Mouse (Mus musculus) heart, embryonic 14.5 days (tissue): ENCODE measurements around the gene Peg3. TPM values are rescaled to one million over a fixed set of nuclear protein-coding genes. Genes with fewer than 3 reads are reported as not detected.

Experiments
- ATAC-seq: fragments of 200-750 bp; cut with Nextera tagmentation; 2 replicates; pipeline ENCODE4 v1.8.0; 2017; ENCODE audit warnings: low read depth, moderate TSS enrichment; ENCODE audit not compliant: insufficient number of reproducible peaks, insufficient read depth, low FRiP score
- H3K27ac ChIP-seq, 2 experiments: fragments of 200-500 bp in 1 of 2; fragments of 300-500 bp in 1 of 2; sonication (generic) in 1 of 2; replicated peaks in 1 of 2; 2 replicates each; pipeline ENCODE4 v1.5.1; 2012 to 2014; ENCODE audit warnings: low read depth in 2 of 2, low read length in 2 of 2, control low read depth in 1 of 2, mild to moderate bottlenecking in 1 of 2, mixed read lengths in 1 of 2; ENCODE audit not compliant: control insufficient read depth in 1 of 2, insufficient read depth in 1 of 2
- H3K27me3 ChIP-seq: fragments of 300-500 bp; sonication (generic); 2 replicates; pipeline ENCODE4 v1.6.1; 2014; ENCODE audit warnings: mild to moderate bottlenecking, low read length, control low read depth; ENCODE audit not compliant: control insufficient read depth, insufficient read depth
- H3K36me3 ChIP-seq: fragments of 300-500 bp; sonication (generic); 2 replicates; pipeline ENCODE4 v1.6.1; 2014; ENCODE audit warnings: mild to moderate bottlenecking, control low read depth, low read length, mixed read lengths; ENCODE audit not compliant: control insufficient read depth, insufficient read depth
- H3K4me1 ChIP-seq, 2 experiments: fragments of 200-500 bp in 1 of 2; fragments of 300-500 bp in 1 of 2; sonication (generic) in 1 of 2; 2 replicates each; pipeline ENCODE4 v1.6.1; 2012 to 2014; ENCODE audit warnings: low read length in 2 of 2, control low read depth in 1 of 2, mixed read lengths in 1 of 2; ENCODE audit not compliant: control insufficient read depth in 2 of 2, insufficient read depth in 2 of 2
- H3K4me2 ChIP-seq: fragments of 300-500 bp; sonication (generic); 2 replicates; pipeline ENCODE4 v1.6.1; 2014; ENCODE audit warnings: mild to moderate bottlenecking, low read length
- H3K4me3 ChIP-seq, 2 experiments: fragments of 200-500 bp in 1 of 2; fragments of 300-500 bp in 1 of 2; sonication (generic) in 1 of 2; 2 replicates each; pipeline ENCODE4 v1.5.1; 2012 to 2014; ENCODE audit warnings: low read length in 2 of 2, mild to moderate bottlenecking in 2 of 2, control low read depth in 1 of 2, low read depth in 1 of 2, moderate library complexity in 1 of 2; ENCODE audit not compliant: control insufficient read depth in 1 of 2, insufficient read depth in 1 of 2
- H3K9ac ChIP-seq: fragments of 300-500 bp; sonication (generic); 2 replicates; pipeline ENCODE4 v1.6.1; 2014; ENCODE audit warnings: mild to moderate bottlenecking, low read length
- H3K9me3 ChIP-seq: fragments of 300-500 bp; sonication (generic); 2 replicates; pipeline ENCODE4 v1.6.1; 2016; ENCODE audit warnings: low read length, control low read depth; ENCODE audit not compliant: control insufficient read depth
- WGBS: fragments of 180-500 bp; shearing (Covaris S2); extraction: QIAGEN DNeasy Blood & Tissue Kit; methylation state at CpG from one replicate; pipeline ENCODE4 v1.1.7; 2014; 5-methylcytosine and 5-hydroxymethylcytosine counted together
- polyA plus RNA-seq: library from polyadenylated mRNA; unstranded; fragments of >200 nt; fragmentation: Nextera tagmentation; extraction: Ambion mirVana; gene quantifications from 2 replicates; pipeline ENCODE4 v1.2.1, GENCODE M21; 2014

Gene Peg3
- polyA plus RNA-seq, 1 experiment from 2014 or later: 120 TPM

- no peaks in the 10 kb centered on the region; a peak in 1 of 4 replicates for H3K4me1 ChIP-seq
- WGBS: 79% methylated on average over 1 of the region's 1 CpGs
Observed at GRCm38 (mm10) chr7:6736060-6736459, 5.8 kb upstream of the Peg3 start.

GRCm38 (mm10) chr7:6731930-6732329 is 1.7 kb upstream of the Peg3 start:
- Histone ChIP-seq H3K4me3 (peak overlapping the region; percentile 10 to 63; a peak in 3 of 4 replicates), H3K9ac (peak overlapping the region; percentile 74), H3K27ac (peak overlapping the region in 1 of 2 experiments; percentile 33; a peak in 1 of 4 replicates), H3K4me1 (no peaks in the 10 kb centered on the region; a peak in 1 of 4 replicates), H3K4me2 (peak overlapping the region; percentile 62), H3K9me3 (peaks cover 28% of the 10 kb centered on the region), H3K36me3 (no peaks in the 10 kb centered on the region), H3K27me3 (no peaks in the 10 kb centered on the region)
- WGBS: 43% methylated on average over 4 of the region's 4 CpGs
- ATAC-seq: no peak

More at GRCm38 (mm10) chr7:6736060-6736459, 5.8 kb upstream of the Peg3 start:
- Histone ChIP-seq H3K36me3 (no peaks in the 10 kb centered on the region), H3K9ac (no peak overlapping the region), H3K4me3 (no peak overlapping the region), H3K4me2 (no peak overlapping the region), H3K9me3 (0 out of 2 replicates have a peak, but pooled peaks cover under 1% of the 10 kb centered on the region), H3K27ac (no peak overlapping the region), H3K27me3 (no peaks in the 10 kb centered on the region)
- ATAC-seq: no peak

DNA sequence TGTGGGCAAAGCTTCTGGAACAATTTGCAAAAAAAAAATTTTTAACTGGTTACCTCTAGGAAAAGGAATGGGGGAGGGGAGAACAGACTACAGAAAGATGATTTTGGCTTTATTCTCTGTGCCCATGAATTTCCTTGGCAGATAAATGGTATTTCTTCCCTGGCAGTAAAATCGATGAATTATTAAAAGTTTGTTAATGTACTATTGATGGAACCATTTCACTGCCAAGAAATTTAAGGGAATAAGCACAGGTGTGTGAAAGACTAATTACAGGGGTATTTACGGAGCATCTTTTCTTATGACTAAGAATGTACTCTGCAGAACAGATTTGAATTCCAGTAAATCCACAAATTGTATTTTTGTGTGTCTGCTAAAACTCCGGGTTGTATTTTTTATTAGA is 1.1 kb upstream of the Peg3 start:
- Histone ChIP-seq H3K9me3 (peaks cover 28% of the 10 kb centered on the region), H3K27ac (0 out of 4 replicates have a peak overlapping the region, but pooled peaks of 1 of the 2 experiments have one; percentile 71), H3K36me3 (0 out of 2 replicates have a peak, but pooled peaks cover under 1% of the 10 kb centered on the region), H3K4me2 (peak overlapping the region; percentile 62), H3K4me1 (no peaks in the 10 kb centered on the region; a peak in 1 of 4 replicates), H3K9ac (peak overlapping the region; percentile 74), H3K4me3 (peak overlapping the region in 1 of 2 experiments; percentile 63; a peak in 2 of 4 replicates), H3K27me3 (no peaks in the 10 kb centered on the region)
- ATAC-seq: no peak
- WGBS: 47% methylated on average over 3 of the region's 3 CpGs

DNA sequence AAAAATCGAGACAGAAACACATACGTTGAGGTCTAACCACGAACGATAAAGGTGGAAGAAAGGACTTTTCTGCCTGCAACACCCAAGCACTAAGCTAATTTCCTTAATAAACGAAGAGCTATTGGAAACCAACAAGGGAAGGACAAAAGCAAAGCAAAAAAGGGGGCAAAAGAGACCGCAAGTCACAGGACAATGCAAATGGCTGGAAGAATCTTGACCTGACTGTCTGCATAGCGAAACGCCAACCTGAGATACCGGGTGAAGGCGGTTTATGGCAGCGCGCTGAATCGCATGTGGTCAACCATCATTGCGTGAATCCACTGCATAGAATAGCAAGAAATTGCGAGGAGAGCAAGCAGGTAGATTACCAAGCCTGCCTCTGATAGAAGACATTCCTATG is 570 bp upstream of the Peg3 start:
- Histone ChIP-seq H3K4me1 (no peaks in the 10 kb centered on the region), H3K4me2 (peak overlapping the region; percentile 62), H3K4me3 (peak overlapping the region; percentile 63 to 91), H3K27me3 (no peaks in the 10 kb centered on the region), H3K9ac (peak overlapping the region; percentile 74), H3K27ac (peak overlapping the region; percentile 71 to 73), H3K9me3 (peaks cover 28% of the 10 kb centered on the region), H3K36me3 (peaks cover 6% of the 10 kb centered on the region)
- ATAC-seq: no peak
- WGBS: 42% methylated on average over 15 of the region's 15 CpGs

GRCm38 (mm10) chr7:6729061-6729817 is 992 bp downstream of the Peg3 start:
- Histone ChIP-seq H3K9ac (peak overlapping the region; percentile 74), H3K27ac (peak overlapping the region; percentile 91 to 99), H3K4me2 (peak overlapping the region; percentile 62), H3K27me3 (no peaks in the 10 kb centered on the region), H3K4me1 (no peaks in the 10 kb centered on the region), H3K36me3 (peaks cover 22% of the 10 kb centered on the region), H3K4me3 (peak overlapping the region; percentile 63 to 91), H3K9me3 (peaks cover 28% of the 10 kb centered on the region)
- peak; percentile 63 for ATAC-seq
- 50% methylated on average over 37 of the region's 37 CpGs for WGBS

DNA sequence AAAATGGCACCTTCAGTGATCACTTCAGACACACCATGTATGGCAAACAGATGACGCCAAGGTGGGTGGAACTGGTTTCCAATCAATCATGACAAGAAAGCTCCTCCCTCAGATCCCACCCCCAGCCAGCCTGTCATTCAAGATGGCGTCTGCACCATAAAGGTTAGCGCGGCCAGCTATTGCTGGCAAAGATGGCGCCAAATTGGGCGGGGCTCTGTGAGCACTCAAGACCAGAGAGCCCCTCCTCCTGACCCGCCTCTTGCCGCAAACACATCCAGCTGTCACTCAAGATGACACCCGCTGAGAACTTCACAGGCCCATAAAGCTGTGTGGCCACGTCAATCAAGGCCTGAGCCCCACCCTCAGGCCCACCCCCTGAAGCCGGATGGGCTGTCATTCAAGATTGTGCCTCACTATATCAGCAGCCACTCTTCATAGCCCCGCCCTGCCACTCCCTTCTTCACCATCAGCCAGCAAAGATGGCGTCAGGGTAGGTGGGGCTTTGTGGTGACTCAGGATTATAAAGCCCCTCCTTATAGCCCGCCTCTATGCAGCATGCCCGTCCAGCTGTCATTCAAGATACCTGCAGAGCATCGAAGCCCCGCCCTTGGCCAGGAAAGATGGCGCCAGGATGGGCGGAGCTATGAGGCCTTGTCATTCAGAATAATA is 1.8 kb downstream of the Peg3 start:
- H3K4me2 ChIP-seq: peak overlapping the region; percentile 61
- H3K4me1 ChIP-seq: no peaks in the 10 kb centered on the region
- peak; percentile 84 for ATAC-seq
- H3K36me3 ChIP-seq: peaks cover 30% of the 10 kb centered on the region
- peaks cover 28% of the 10 kb centered on the region for H3K9me3 ChIP-seq
- peak overlapping the region; percentile 63 to 66 for H3K4me3 ChIP-seq
- 47% methylated on average over 19 of the region's 19 CpGs for WGBS
- peak overlapping the region; percentile 91 to 99 for H3K27ac ChIP-seq
- no peaks in the 10 kb centered on the region for H3K27me3 ChIP-seq
- H3K9ac ChIP-seq: 0 out of 2 replicates have a peak overlapping the region, but pooled peaks have one; percentile 35

DNA sequence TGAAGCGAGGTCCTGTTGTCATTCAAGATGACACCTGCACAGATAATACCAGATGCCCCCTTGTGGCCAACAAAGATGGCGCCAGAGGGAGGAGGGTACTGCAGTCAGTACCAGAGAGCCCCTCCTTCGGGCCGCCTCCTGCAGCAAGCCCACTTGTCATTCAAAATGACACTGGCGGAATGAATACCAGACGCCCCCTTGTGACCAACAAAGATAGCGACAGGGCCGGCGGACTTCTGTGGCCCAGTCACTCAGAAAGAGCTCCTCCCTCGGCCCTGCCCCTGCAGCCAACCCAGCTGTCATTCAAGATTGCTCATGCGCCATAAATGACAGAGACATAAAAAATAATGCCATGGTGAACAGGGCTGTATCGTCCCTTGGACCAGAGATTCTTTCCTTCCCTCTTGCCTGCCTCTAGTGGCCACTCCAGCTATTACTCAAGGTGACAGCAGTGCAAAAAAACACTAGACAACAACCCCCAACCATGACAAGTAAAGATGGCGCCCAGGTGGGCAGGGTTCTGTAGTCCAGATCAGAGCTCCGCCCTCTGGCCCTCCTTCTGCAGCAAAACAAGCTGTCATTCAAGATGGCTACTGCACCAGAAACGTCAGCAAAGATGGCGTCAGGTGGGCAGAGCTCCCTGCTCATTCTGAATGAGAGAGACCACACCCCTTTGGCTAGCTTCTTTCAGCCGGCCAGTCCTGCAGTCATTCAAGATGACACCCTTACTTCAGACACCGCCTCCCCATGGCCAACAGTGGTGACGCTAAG is 2.7 kb downstream of the Peg3 start:
- WGBS: 58% methylated on average over 19 of the region's 19 CpGs
- Histone ChIP-seq H3K4me2 (peak overlapping the region; percentile 61), H3K36me3 (peaks cover 39% of the 10 kb centered on the region), H3K4me3 (peak overlapping the region; percentile 55 to 63), H3K9me3 (peaks cover 28% of the 10 kb centered on the region), H3K27ac (peak overlapping the region; percentile 91 to 96), H3K4me1 (no peaks in the 10 kb centered on the region), H3K27me3 (no peaks in the 10 kb centered on the region), H3K9ac (0 out of 2 replicates have a peak overlapping the region, but pooled peaks have one; percentile 35)
- peak; percentile 31 for ATAC-seq
